Mouse (Mus musculus): Measurements from ENCODE around the gene Efna1.

DNA sequence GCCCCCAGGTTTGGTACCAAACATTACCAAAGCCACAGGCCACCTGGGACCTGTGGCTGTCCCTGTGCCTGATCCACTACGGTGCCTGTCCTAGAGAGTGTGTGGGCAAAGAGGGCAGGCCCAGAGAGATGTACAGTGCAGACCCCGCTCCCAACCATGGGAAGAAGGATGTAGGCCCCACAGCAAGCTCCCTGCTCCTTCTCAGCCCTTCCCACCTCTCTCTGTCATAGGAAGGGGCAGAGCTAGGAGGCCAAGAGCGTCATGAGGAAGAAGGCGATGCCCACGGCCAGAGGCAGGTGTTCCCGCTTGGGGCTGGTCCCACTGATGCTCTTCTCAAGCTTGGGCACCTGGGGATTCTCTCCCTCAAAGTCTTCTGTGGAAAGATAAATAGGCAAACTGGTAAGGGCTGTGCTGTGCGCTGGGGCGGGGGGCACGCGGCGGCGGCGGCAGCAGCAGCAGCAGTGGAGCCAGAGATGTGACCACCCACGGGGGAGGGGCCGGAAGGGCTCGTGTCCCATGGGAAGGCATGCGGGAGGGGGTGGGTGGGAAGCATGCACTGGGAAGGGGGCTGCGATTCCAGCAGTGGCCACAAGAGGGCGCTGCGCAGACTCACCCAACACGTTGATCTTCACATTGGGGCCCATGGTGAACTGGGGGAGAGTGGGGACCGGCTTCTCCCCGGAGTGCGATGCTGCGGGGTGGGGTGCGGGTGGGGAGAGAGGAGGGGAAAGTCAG lies 34.4 kb upstream of the Efna1 start:
- TF ChIP-seq POLR2A (IDR thresholded peaks at IDR 0.05; ENCODE audit: borderline replicate concordance, extremely low read depth, low read depth, low read length) (peak; percentile 32; the same call in 1 of the 2 replicates), CTCF (IDR thresholded peaks at IDR 0.05; ENCODE audit: insufficient read depth, low read length) (peak; percentile 89)
